ENCODE assay signal across 10 mouse cellular contexts in the genomic region with DNA sequence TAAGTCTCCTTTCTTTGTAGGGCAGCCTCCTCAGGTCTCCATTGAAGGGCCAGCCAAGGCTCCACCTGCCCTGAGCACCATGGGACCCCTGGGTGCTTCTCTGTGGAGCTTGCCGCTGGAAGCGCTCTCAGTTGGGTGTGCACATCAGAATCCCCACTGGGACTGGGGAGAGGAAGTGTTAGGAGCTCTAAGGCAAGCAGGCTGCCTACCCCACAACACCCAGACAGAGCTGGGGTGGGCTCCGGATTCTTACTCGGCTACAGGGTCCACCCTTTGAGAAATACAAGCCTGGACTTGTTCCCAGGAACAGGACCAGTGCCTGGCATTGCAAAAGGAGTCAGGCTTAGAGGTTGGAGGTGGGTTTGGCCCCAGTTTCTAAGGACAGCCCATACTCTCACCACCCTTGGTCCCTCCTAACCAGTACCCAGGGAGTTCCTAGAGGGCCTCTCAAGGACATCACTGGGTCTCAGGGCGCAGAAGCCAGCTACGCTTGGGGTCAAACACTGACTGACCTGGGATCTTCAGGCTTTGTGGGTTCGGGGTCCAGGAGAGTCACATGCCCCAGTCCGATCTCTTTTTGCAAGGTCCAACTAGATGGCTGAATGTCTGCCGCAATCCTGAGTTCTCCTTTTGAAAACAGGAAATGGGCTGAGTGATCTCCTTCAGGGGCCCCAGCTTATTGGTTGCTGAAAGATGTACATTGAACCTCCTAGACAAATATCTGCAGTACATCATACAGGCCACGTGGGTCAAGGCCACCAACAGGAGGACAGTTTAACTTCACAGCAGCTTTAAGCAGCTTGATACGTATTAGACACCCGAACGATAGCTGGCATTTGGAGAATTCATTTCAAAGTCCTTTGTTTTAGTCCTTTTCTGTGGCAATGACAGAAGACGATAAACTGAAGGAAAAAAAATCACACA. TPM values are rescaled to one million over a fixed set of nuclear protein-coding genes. Genes with fewer than 3 reads are reported as not detected.
DNase-seq lines count a peak whose midpoint lies in the region; ATAC-seq lines count a peak whose summit lies in the region.
"Had no signal": no experiment of that assay in that cellular context is flagged by ENCODE, and none has a peak within 500 bp of the region (broad histone marks: within the 10 kb centered on the region; RNA-seq: fewer than 3 reads in every experiment).

A gene (minus strand): TSS at position 655 of the 924 bp plus-strand sequence.

- no peak for ATAC-seq in forebrain, embryonic 16.5 days
- ATAC-seq in heart, embryonic 16.5 days (replicated peaks; ENCODE audit: extremely low read depth, insufficient read depth, low FRiP score): 0 out of 2 replicates have a peak, but pooled peaks have one; percentile 38
- no peak for ATAC-seq in stomach, embryonic 16.5 days (ENCODE audit: insufficient read depth, low FRiP score)

- H3K9me3 ChIP-seq in forebrain, embryonic 10.5 days: no peaks in the 10 kb centered on the region
- no peaks in the 10 kb centered on the region for H3K9me3 ChIP-seq in forebrain, embryonic 16.5 days (ENCODE audit: control insufficient read depth, low read length)
- no peaks in the 10 kb centered on the region for H3K9me3 ChIP-seq in heart, embryonic 16.5 days (replicated peaks; ENCODE audit: control insufficient read depth, low read length)
- no peaks in the 10 kb centered on the region for H3K9me3 ChIP-seq in stomach, embryonic 16.5 days (replicated peaks; ENCODE audit: control insufficient read depth, low read length)
- H3K9me3 ChIP-seq: limb, embryonic 15.5 days had no signal

- 89% methylated on average over 14 of the region's 14 CpGs for WGBS in forebrain, embryonic 10.5 days
- WGBS in forebrain, embryonic 16.5 days: 86% methylated on average over 14 of the region's 14 CpGs
- 68% methylated on average over 14 of the region's 14 CpGs for WGBS in heart, embryonic 16.5 days
- 68% methylated on average over 14 of the region's 14 CpGs for WGBS in stomach, embryonic 16.5 days

- H3K9ac ChIP-seq in forebrain, embryonic 16.5 days (replicated peaks; ENCODE audit: low read depth, low read length): no peak within 1 kb of the TSS
- peak within 1 kb of the TSS; percentile 42; the same call in 1 of the 2 replicates for H3K9ac ChIP-seq in heart, embryonic 16.5 days (ENCODE audit: low read length)
- peak within 1 kb of the TSS; percentile 4; the same call in 1 of the 2 replicates for H3K9ac ChIP-seq in stomach, embryonic 16.5 days (ENCODE audit: low read length)
- H3K9ac ChIP-seq: limb, embryonic 15.5 days had no signal

- H3K4me3 ChIP-seq in forebrain, embryonic 10.5 days: no peak within 1 kb of the TSS
- H3K4me3 ChIP-seq in forebrain, embryonic 16.5 days (replicated peaks; ENCODE audit: low read length): no peak within 1 kb of the TSS
- H3K4me3 ChIP-seq in heart, embryonic 16.5 days (ENCODE audit: low read length): peak within 1 kb of the TSS; percentile 44
- H3K4me3 ChIP-seq in stomach, embryonic 16.5 days (replicated peaks; ENCODE audit: low read length): peak within 1 kb of the TSS; percentile 30
- H3K4me3 ChIP-seq: limb, embryonic 15.5 days had no signal

- H3K4me2 ChIP-seq in forebrain, embryonic 16.5 days (ENCODE audit: low read length): no peak within 1 kb of the TSS
- peak within 1 kb of the TSS; percentile 27 for H3K4me2 ChIP-seq in heart, embryonic 16.5 days (ENCODE audit: low read depth, low read length)
- 0 out of 2 replicates have a peak within 1 kb of the TSS, but pooled peaks have one; percentile 6 for H3K4me2 ChIP-seq in stomach, embryonic 16.5 days (ENCODE audit: low read depth, low read length)
- H3K4me2 ChIP-seq: limb, embryonic 15.5 days had no signal

- H3K4me1 ChIP-seq in forebrain, embryonic 10.5 days: peaks cover 4% of the 10 kb centered on the region; the same call in 1 of the 2 replicates
- no peaks in the 10 kb centered on the region for H3K4me1 ChIP-seq in forebrain, embryonic 16.5 days (replicated peaks; ENCODE audit: control insufficient read depth, insufficient read depth, low read length)
- no peaks in the 10 kb centered on the region for H3K4me1 ChIP-seq in heart, embryonic 16.5 days (ENCODE audit: control insufficient read depth, insufficient read depth, low read length)
- H3K4me1 ChIP-seq in stomach, embryonic 16.5 days (ENCODE audit: control insufficient read depth, insufficient read depth, low read length): no peaks in the 10 kb centered on the region

- 0 out of 2 replicates have a peak within 1 kb of the TSS, but pooled peaks have one; percentile 51 for H3K27ac ChIP-seq in forebrain, embryonic 10.5 days
- no peak within 1 kb of the TSS for H3K27ac ChIP-seq in forebrain, embryonic 16.5 days (ENCODE audit: low read length)
- peak within 1 kb of the TSS; percentile 20; the same call in 1 of the 2 replicates for H3K27ac ChIP-seq in heart, embryonic 16.5 days (ENCODE audit: low read length)
- peak within 1 kb of the TSS; percentile 48; the same call in 1 of the 2 replicates for H3K27ac ChIP-seq in stomach, embryonic 16.5 days (ENCODE audit: low read length)
- H3K27ac ChIP-seq: limb, embryonic 15.5 days had no signal

- DNase-seq in forebrain, embryonic 10.5 days (ENCODE audit: extremely low spot score, low spot score): no peak
- peak; percentile 25 for DNase-seq in lung, postnatal 10 days
- DNase-seq in urinary bladder, postnatal 14 days (ENCODE audit: low spot score): no peak
- DNase-seq in layer of hippocampus, postnatal 25 days (ENCODE audit: extremely low spot score in 1 of 2, low spot score in 1 of 2): no peak
- DNase-seq in layer of hippocampus, adult 11-12 months (ENCODE audit: low spot score): no peak
- DNase-seq: cerebellum, adult 8-10 months had no signal

- no peaks in the 10 kb centered on the region for H3K27me3 ChIP-seq in forebrain, embryonic 10.5 days (ENCODE audit: poor library complexity, severe bottlenecking)
- no peaks in the 10 kb centered on the region for H3K27me3 ChIP-seq in forebrain, embryonic 16.5 days (replicated peaks; ENCODE audit: control insufficient read depth, insufficient read depth, low read length)
- H3K27me3 ChIP-seq in heart, embryonic 16.5 days (ENCODE audit: control insufficient read depth, insufficient read depth, low read length): no peaks in the 10 kb centered on the region
- H3K27me3 ChIP-seq in stomach, embryonic 16.5 days (ENCODE audit: control insufficient read depth, insufficient read depth, low read length): no peaks in the 10 kb centered on the region
- H3K27me3 ChIP-seq: limb, embryonic 15.5 days had no signal

- H3K36me3 ChIP-seq in forebrain, embryonic 10.5 days (replicated peaks): no peaks in the 10 kb centered on the region
- no peaks in the 10 kb centered on the region for H3K36me3 ChIP-seq in forebrain, embryonic 16.5 days (ENCODE audit: control insufficient read depth, insufficient read depth)
- H3K36me3 ChIP-seq in heart, embryonic 16.5 days (ENCODE audit: control insufficient read depth, insufficient read depth): no peaks in the 10 kb centered on the region
- H3K36me3 ChIP-seq in stomach, embryonic 16.5 days (ENCODE audit: control insufficient read depth, insufficient read depth, low read length): no peaks in the 10 kb centered on the region
- H3K36me3 ChIP-seq: limb, embryonic 15.5 days had no signal

RNA-seq across cellular contexts. Expression of the gene that starts here (rescaled TPM):
- polyA plus RNA-seq in forebrain, embryonic 10.5 days (2016; fragmentation: Nextera tagmentation; extraction: Ambion mirVana): 0.47 and 1.0 TPM in 2 replicates
- 1.0 and 1.1 TPM in 2 replicates for polyA plus RNA-seq in forebrain, embryonic 16.5 days (2015; fragmentation: Nextera tagmentation; extraction: Ambion mirVana)
- 2.4 and 3.2 TPM in 2 replicates for polyA plus RNA-seq in heart, embryonic 16.5 days (2015; fragmentation: Nextera tagmentation; extraction: Ambion mirVana)
- polyA plus RNA-seq in stomach, embryonic 16.5 days (2015; fragmentation: Nextera tagmentation; extraction: Ambion mirVana): 1.4 and 1.9 TPM in 2 replicates
- 1 to 10 TPM; 1.2 to 1.6 TPM for total RNA-seq in layer of hippocampus, postnatal 25 days (2021)

Comparison
In these comparisons a context has a peak if more than half of its experiments do, and no peak if none do; other contexts are left out.
1. H3K4me3 ChIP-seq: peak in heart, embryonic 16.5 days (single experiment) and stomach, embryonic 16.5 days (single experiment); none in forebrain, embryonic 10.5 days (single experiment) and forebrain, embryonic 16.5 days (single experiment).